Mouse (Mus musculus) right cerebral cortex, adult 18-20 months (tissue): Measurements from ENCODE around the gene Trim16.

ENCODE experiments used
- DNase-seq: peaks from one replicate; pipeline ENCODE4 v3.0.0; 2022; ENCODE audit warnings: mixed read lengths

Gene Trim16

DNA sequence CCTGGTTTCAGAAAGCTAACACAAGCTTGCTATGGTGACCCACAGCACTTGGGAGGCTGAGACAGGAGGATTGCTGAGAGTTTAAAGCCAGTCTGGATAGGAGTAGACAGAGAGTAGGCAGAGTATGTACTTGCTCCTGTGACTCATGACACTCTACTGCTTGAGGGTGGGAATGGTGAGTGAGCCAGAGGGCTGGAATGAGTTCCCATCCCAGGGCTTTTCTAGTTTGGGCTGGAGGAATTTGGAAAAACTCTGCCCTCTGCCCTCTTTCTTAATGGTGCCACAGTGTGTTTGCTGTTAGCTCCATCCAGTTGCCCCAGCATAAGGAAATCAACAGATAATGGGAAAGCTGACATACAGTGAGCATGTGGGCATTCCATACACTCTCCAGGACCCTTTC, 11.9 kb downstream of the Trim16 start:
- no peak for DNase-seq

DNA sequence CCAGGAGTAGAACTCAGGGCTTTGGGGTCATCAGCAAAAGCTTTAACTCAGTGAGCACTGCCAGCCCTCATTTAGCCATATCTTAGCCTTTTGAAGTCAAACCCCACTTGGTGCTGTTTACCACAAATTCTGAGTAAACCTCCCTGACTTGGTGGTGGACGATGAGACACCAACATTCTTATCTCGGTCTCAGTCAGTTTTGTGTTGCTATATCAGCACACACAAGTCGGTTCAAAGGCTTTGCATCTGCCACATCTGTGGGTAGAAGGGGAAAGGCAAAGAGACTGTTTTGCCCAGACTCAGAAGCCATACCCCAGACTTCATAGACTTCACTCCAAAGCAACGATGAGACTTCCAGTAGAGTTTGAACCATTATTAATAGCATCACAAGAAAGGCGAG, 24.5 kb downstream of the Trim16 start:
- DNase-seq, result no peak

DNA sequence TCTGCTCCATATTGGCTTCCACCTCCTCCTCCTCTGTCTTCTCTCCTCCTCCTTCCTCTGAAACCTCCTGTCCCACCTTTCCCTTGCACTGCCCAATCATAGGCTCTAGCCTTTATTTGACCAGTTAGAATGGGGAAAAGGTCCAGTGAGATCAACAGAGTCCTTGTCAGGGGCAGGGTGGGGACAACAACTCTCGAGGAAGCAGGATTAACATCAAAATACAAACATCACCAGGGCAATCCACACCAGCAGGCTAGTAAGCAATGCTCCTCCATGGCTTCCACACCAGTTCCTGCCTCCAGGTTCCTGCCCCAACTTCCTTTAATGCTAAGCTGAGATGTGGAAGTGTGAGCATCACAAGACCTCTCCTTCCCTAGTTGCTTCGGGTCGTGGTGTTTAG, 25.7 kb downstream of the Trim16 start:
- DNase-seq, result no peak

DNA sequence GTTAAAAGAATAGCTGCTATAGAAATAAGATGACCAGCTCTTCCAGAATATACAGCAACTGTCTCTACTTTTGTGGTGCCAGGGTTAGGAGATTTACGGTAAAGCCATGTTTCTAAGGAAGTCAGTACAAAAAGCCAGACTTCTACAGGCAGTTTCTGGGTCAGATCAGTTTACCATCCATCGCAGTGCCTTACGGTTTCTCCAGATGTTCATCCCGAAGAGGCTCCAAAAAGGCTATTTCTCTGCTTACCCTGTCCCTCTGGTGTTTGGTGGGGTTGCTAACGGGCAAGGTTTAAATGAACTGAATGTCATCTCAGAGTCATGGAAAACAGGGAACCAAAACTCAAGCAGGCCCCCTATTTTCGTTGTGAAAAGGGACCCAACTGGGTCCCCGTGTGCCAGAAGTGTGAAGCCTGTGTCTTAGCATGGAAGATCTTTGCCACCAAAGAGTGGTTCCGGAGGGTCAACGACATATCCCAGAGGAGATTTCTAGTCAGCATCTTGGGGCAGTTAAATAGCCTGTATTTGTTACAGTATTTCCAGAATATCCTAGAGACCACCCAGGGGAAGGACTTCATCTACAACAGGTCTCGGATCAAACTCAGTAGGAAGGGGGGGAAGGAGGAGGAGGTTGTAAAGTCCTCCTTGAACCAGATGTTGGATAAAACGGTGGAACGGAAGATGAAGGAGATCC, 27.1 kb downstream of the Trim16 start, which contains the start of gene Fbxw10:
Gene Fbxw10 (plus strand): TSS at position 109 of the 694 bp plus-strand sequence.
- DNase-seq, result peak; percentile 5

DNA sequence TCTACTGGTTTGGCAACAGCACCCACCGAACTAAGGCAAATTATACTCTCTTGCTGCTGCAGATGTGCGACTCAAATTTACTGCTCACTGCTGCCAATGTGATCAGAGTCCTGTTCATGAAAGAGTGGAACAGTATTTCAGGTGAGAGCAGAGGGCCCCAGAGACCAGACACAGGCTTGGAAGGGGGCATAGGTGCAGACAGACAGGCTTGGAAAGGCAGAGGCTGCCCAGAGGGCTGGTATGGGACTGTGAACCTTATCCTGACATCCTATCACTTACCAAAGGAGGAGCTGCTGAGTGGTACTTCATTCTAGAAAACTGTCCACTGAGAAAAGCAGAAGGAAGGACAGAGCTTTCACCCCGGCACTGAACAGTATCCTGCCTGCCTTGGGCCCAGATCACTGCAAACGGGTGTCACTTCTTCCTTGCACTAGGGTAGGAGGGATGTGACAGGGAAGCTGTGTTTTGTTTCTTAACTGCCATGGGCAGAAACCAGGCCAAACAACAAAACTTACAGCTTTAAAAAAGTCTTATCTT, 27.7 kb downstream of the Trim16 start:
- no peak for DNase-seq

DNA sequence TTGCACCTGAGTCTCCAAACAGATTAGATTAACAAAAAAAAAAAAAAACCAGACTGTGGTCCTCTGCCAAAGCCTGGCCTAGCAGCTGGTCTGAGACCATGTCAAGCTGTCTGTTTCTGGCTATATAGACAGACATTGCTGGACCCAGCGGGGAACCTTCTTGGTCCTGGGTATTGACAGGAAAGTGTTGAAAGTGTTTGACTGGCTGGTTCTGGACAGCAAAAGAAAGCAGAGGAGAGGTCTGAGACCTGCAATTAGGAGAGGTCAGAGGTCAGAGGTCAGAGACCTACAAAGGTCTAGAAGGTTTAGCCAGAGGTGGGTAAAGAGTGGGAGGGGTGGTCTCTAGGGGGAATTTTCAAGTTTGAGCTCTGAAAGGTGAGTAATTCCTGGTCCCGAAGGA, 28.3 kb downstream of the Trim16 start:
- no peak for DNase-seq

DNA sequence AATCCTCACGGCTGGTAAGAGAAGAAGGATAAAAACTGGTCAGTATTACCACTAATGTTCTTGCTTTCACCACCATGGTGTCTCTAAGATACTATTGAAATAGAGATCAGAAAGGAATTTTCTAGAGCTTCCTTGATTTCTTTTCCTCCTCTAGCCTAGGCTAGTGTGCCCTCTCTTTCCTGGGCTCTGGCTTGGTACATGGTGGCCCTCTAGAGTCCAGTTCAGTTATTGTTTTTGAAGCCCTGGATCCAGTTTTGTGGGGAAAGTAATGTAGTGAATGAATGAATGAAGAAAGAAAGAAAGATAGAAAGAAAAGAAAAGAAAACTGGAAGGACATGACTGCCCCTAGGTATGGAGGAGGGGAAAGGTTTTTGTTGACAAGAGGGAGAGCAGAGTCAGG, 31.2 kb downstream of the Trim16 start:
- no peak for DNase-seq

DNA sequence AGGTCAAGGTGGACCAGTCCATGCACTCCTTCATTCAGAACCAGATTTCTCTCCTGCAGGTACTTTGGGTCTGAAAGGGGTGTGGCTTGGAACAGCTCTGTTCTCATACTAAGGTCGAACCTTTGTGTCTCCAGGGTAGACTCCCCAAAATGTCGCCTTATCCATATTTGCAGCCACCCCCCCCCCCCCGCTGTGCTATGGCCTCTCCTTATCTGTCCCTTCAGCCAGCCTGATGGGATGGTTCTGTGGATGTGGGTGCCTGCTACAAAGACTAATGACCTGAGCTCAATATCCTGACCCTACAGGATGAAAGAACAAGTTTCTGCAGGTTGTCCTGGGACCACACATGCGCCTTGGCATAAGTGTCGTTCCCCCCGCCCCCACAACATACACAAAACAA, 33.3 kb downstream of the Trim16 start:
- DNase-seq, result no peak

DNA sequence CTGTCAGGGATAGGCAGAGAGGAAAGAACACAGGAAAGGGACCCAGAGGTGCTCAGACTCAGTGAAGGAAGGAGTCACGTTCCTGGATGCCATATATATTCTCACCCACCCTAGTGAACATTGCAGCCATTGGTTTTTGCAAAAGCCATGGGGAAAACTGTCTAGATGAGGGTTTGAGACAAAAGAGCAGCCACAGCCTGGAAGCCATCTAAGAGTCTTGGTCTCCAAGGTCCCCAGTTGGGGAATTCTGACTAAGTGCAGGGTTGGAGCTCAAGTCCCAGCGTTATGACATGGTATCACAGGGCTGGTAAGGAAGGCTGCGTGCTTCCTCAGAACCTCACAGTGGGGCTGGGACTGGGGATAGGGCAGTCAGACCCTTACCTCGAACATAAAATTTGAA, 45.5 kb downstream of the Trim16 start:
- DNase-seq, result no peak

DNA sequence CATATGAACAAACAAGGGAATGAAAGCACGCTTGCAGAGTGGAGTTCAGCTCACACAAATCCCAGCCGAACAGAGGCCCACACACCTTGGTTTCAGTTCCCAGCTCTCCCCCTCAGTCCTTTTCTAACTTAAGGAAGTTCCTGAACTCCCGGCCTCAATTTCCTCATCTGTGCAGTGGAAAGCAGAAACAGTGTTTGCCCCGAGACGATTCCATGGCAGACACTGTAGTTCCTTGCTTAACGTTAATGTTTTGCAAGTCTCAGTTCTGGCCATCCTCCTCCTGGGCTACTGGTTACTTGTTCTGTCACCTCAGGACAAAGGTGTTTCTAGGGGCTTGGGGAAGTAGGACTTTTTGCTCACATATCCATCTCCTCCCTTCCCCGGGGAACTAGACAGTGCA, 46.7 kb downstream of the Trim16 start:
- DNase-seq, result no peak

DNA sequence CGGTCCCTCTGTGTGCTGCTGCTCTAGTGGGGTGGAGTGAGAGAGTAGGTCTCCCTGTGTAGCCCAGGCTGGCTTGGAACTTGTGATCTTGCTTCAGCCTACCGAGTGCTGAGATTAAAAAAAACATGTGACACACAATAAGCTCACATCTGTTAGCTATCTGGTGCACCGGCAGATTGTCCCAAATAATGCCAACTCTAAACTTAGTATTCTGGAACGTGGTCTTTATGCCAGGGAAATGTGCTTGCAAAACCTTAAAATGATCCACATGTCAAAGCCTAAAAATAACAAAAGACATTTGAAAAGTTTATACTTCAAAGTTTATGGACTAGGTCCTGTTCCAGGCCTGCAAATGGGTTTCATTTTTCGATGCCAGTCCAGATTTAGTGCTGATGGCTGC, 49.2 kb downstream of the Trim16 start:
- no peak for DNase-seq

DNA sequence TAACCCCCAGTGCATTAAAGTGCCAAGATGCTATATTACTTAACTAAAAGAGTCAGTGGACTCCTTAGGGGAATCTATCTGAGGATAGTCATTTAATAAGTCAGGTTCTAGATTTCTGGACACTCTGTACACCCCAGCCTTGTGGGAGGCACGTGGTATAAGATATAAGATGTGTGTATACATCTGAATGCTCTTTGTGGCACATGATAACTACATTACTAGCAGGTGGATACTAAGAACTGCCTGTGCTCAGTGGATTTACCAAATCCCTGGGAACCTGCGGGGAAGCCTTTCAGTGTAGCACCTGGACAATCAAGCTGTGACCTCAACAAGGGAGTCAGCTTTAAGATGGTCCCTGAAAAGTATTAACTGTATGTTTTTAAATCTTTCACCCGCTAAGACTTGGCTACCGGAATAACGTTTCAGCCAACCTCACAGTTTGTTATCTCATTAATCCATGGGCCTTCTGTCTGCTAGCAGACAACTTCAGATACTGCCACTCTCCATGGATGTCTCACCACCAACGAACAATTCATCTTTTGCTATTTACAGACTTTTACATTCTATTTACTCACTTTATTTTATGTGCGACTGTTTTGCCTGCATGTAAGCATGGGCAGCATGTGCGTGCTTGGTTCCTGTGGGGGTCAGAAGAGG, 49.8 kb downstream of the Trim16 start:
- DNase-seq, result no peak

DNA sequence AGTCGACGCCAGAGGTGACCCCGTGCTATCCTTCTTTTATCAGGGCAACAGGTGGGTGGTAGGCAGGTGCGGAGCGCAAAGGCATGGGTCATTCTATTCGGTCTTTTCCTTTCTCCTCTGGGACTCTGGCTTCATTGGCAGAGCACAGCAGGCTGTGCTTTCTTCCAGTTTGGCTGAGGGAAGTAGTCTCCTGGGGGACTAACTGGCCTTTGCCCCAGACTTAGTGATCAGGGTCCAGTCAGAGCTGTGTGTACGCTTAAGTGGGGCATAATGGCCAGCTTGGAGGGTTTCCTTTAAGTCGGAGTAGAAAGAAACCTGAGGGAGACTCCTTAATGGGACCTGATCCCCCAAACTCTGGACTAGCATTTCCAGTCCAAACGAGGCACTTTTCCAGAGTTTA, 53.4 kb downstream of the Trim16 start:
- DNase-seq, result no peak

DNA sequence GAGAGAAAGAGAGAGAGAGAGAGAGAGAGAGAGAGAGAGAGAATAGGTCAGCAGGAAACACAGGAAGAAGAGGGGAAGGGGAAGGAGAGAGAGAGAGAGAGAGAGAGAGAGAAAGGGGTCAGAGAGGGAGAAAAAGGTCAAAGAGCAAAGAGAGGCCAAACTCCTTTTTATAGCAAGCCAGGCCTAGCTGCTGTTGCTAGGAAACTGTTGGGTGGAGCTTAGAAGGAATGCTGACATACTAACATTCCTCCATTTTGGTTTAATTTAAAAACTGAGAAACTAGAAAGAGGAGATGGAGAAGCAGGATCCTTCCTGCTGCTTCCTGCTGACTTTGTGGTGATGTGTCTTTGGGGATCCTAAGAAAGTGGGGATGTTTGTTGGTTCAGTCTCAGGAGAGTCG, 55.7 kb downstream of the Trim16 start:
- no peak for DNase-seq

DNA sequence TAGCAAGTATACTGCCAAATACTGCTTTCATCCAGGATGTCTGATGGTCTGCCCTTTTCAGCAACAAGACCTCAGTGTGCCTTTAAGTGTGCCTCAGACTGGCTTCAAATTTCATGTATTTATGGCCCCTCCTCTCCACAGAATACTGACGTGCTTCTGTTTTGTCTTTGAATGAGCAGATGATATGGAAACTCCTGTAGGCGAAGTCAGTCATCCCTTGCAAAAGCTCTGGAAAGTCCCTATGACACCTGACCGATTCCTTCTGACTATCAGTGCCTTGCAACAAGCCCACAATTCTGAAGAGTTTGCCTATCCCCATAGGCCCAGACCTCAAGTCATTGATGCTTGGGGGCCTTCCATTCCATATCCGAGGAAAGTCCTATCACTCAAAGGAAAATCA, 56.4 kb downstream of the Trim16 start:
- no peak for DNase-seq

DNA sequence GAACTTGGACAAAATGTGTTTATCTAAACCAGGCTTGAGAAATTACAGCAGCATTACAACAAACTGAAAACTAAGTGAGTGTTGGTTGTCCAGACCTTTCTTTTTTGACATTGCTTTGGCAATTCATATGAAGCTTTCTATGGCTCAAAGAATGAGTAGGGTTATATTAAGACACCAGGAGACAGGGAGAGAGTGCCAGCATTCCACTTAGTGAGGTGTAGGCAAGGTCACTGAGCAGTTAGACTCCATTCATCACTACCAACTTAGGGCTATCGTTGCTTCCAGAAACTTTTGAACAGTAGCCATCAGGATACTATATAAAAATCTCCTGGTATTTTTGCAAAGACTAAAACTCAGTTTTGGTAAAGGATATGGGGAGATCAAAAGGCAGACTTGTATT, 57.4 kb downstream of the Trim16 start:
- no peak for DNase-seq

DNA sequence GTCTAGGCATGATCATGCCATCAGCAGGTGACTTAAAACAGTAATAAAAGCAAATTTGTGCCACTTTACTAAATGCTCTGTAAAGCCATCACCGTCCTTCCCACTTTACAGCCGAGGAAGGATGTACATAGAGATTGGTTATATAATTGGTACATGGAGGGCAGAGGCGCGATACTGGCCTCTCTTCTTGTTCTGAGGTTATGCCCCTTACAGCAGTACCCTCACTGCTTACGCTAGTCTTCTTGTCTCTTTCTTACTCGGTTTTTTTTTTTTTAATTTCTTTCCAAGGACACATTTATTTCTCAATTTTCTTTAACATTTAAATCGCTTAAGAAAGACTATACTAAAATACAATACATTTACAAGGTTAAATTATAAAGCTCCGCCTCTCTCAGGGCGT, 58.7 kb downstream of the Trim16 start:
- DNase-seq, result peak; percentile 10

DNA sequence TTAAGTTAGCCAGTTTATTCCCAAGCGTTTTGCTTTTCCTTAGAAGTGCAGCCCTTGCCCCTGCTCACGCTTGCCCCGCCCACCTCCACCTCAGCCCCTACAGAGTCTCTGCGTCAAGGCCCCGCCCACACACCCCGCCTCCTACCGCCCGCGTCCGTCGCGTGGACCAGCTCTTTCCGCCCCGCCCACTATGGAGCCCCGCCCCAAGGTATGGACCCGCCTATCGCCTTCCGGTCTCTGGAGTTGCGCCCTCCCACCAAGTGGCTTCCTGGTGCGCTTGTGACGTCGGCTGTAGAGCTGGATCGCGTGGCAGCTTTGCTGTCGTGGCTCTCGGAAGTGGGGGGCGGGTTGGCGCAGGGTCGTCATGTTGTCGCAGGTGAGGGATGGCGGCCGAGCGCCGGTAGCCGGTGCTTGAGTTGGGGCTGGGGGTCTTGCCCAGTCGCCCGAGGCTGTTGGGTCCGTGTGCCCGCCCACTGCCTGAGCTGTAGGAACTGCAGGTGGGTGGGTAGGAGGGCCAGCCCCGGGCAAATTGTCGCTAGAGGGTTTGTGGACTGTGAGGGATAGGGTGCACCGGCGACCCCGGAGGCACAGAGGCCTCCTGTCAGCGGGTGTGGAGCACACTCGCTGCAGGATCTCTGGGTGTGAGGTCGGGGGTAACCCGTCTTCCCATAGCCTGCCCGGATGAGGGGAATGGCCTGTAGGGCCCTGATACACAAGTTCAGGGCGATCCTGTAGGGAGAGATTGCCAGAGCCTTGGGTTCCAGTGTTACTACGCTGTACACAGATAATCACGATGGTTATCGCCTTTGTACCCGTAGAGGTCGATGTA, 59.4 kb downstream of the Trim16 start, which contains the start of gene Tvp23b:
Gene Tvp23b (plus strand): TSS at position 236 of the 829 bp plus-strand sequence.
- DNase-seq, result peak; percentile 98

DNA sequence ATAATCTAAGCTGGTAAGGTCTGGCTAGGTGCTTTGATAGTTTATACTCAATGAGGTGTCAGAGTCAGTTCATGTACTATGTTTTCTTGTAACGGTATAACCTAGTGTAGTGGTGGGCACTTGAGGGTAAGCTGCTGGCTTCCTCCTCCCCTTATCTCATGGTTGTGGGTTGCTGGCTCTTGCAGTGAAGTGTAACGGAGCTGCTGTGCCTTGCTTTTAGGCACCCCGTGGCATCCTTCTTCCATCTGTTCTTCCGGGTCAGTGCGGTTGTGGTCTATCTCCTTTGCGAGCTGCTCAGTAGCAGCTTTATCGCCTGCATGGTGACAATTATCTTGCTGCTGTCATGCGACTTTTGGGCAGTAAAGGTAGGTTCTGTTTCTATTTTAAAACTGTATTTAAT, 63.4 kb downstream of the Trim16 start:
- no peak for DNase-seq

DNA sequence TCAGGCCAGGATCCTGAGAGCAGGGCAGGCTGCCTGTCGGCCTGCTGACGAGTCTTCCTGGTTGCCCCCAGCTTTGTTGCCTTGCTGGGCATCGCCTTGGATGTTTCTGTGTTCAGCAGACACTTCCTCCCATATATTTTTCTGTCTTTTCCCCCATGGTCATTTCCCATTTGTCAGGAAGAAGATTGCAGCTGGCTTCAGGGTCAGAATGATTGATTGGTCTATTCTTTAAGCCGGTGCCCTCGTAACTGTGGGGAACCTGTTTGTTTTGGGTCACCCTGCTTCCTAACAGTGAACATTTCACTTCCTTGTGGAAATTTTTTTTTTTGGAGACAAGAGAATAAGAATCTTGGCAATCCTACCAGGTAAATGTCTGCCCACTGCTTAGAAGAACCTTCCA, 65.3 kb downstream of the Trim16 start:
- DNase-seq, result no peak

DNA sequence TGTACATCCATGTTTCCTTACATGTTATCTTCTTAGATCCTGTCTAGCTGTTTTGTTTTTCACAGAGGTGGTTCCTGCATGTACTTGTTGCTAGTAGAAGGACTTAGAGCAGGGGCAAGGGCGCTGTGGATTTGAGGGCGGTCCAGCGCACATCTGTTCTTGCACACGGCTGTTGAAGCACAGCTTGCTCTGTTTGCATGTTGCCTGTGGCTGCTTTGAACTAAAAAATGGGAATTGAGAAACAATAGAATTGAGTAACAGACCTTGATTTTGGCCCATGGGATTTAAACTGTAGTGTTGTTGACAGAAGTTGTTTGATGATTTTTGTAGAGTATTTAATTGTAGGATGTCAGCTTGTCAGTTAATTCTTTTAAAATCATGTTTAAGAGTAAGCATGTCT, 70.8 kb downstream of the Trim16 start:
- DNase-seq, result no peak

DNA sequence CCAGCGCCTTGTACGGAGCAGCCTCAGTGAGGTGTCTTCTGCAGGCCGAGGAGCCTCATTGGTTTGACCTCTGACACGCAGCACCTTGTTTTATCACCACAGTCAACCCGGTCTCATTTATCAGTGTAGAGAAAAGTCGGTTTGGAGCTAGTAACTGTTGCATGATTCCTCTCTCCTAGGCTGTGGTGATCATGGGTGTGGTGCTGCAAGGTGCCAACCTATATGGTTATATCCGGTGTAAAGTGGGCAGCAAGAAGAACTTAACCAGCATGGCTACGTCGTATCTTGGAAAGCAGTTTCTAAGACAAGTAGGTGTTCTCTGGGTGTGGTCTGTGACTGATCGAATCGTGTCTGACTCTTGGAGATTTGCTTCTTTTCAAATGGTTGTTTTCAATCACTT, 71.7 kb downstream of the Trim16 start:
- DNase-seq, result no peak
